Mouse (Mus musculus) adrenal gland, postnatal 4 days (tissue): Measurements from ENCODE around the gene Gnai2. TPM values are rescaled to one million over a fixed set of nuclear protein-coding genes. Genes with fewer than 3 reads are reported as not detected.
"Not testable (repeated sequence)": the region's sequence is repeated elsewhere in the genome, so short reads cannot be mapped to it uniquely, and the experiment has no call there.

ENCODE experiments used
- DNase-seq, 2 experiments: peaks; one replicate each; pipeline ENCODE4 v3.0.0; 2021 to 2022; ENCODE audit warnings: low spot score in 2 of 2, mixed read lengths in 2 of 2
- total RNA-seq, 2 experiments: library from RNA; stranded (reverse); gene quantifications; 2 replicates each; pipeline ENCODE4 v1.2.3; 2021

Gene Gnai2
- total RNA-seq, 2 experiments from 2014 or later, result 345 to 390 TPM

GRCm38 (mm10) chr9:107590773-107591060 is 44.5 kb downstream of the Gnai2 start:
- no peak for DNase-seq

- DNase-seq, result no peak
These were observed 45.0 kb downstream of the Gnai2 start for GRCm38 (mm10) chr9:107590058-107590772.

- no peak for DNase-seq
These were observed 47.1 kb downstream of the Gnai2 start for GRCm38 (mm10) chr9:107587833-107588639.

GRCm38 (mm10) chr9:107586974-107587832 is 48.0 kb downstream of the Gnai2 start, which contains the start of gene Ifrd2:
Ifrd2 (plus strand) TSS chr9:107587642.
- DNase-seq, result peak; percentile 67 to 92

GRCm38 (mm10) chr9:107586504-107586903 is 48.7 kb downstream of the Gnai2 start:
- no peak for DNase-seq

GRCm38 (mm10) chr9:107583174-107583573 is 52.0 kb downstream of the Gnai2 start:
- no peak for DNase-seq

GRCm38 (mm10) chr9:107582509-107583062 is 52.6 kb downstream of the Gnai2 start:
- no peak for DNase-seq

- no peak for DNase-seq
These were observed 53.6 kb downstream of the Gnai2 start for GRCm38 (mm10) chr9:107581584-107581983.

GRCm38 (mm10) chr9:107580501-107581317 is 54.5 kb downstream of the Gnai2 start, which contains the start of gene Hyal3:
Hyal3 (plus strand) TSS chr9:107580818.
- peak; percentile 60 to 80 for DNase-seq

- no peak for DNase-seq
These were observed 55.9 kb downstream of the Gnai2 start for GRCm38 (mm10) chr9:107579023-107579900.

- DNase-seq, result no peak
These were observed 56.6 kb downstream of the Gnai2 start, which contains the start of gene Naa80 for GRCm38 (mm10) chr9:107578587-107578986. Naa80 (plus strand) TSS chr9:107578887.

- no peak for DNase-seq
These were observed 57.3 kb downstream of the Gnai2 start for GRCm38 (mm10) chr9:107577871-107578270.

GRCm38 (mm10) chr9:107576357-107577107 is 58.6 kb downstream of the Gnai2 start, which contains the start of gene Hyal1:
Hyal1 (plus strand) TSS chr9:107576927.
- DNase-seq, result peak; percentile 46 to 75

- no peak for DNase-seq
These were observed 59.4 kb downstream of the Gnai2 start for GRCm38 (mm10) chr9:107575579-107576356.

GRCm38 (mm10) chr9:107573774-107574173 is 61.4 kb downstream of the Gnai2 start:
- DNase-seq, result not testable (repeated sequence)

- no peak for DNase-seq
These were observed 62.9 kb downstream of the Gnai2 start for GRCm38 (mm10) chr9:107572327-107572662.

GRCm38 (mm10) chr9:107571534-107572326 is 63.4 kb downstream of the Gnai2 start:
- DNase-seq, result no peak
